Mouse (Mus musculus) hindbrain, embryonic 12.5 days (tissue): ENCODE measurements around the gene Cotl1. TPM values are rescaled to one million over a fixed set of nuclear protein-coding genes. Genes with fewer than 3 reads are reported as not detected.

Experiments used
- ATAC-seq: fragments of 200-750 bp; cut with Nextera tagmentation; 2 replicates; pipeline ENCODE4 v1.8.0; 2017; ENCODE audit warnings: moderate TSS enrichment; ENCODE audit not compliant: low FRiP score
- H3K27ac ChIP-seq: fragments of 300-500 bp; sonication (generic); 2 replicates; pipeline ENCODE4 v1.5.1; 2016; ENCODE audit warnings: mild to moderate bottlenecking
- H3K27me3 ChIP-seq: fragments of 300-500 bp; sonication (generic); 2 replicates; pipeline ENCODE4 v1.6.1; 2016; ENCODE audit warnings: mild to moderate bottlenecking
- H3K36me3 ChIP-seq: fragments of 300-500 bp; sonication (generic); 2 replicates; pipeline ENCODE4 v1.6.1; 2016; ENCODE audit warnings: mild to moderate bottlenecking
- H3K4me1 ChIP-seq: fragments of 300-500 bp; sonication (generic); 2 replicates; pipeline ENCODE4 v1.6.1; 2016
- H3K4me2 ChIP-seq: fragments of 300-500 bp; sonication (generic); replicated peaks from 2 replicates; pipeline ENCODE4 v1.6.1; 2016; ENCODE audit warnings: mild to moderate bottlenecking
- H3K4me3 ChIP-seq: fragments of 300-500 bp; sonication (generic); 2 replicates; pipeline ENCODE4 v1.5.1; 2016; ENCODE audit warnings: mild to moderate bottlenecking
- H3K9ac ChIP-seq: fragments of 300-500 bp; sonication (generic); 2 replicates; pipeline ENCODE4 v1.6.1; 2016; ENCODE audit warnings: mild to moderate bottlenecking, moderate library complexity
- H3K9me3 ChIP-seq: fragments of 300-500 bp; sonication (generic); replicated peaks from 2 replicates; pipeline ENCODE4 v1.6.1; 2016; ENCODE audit warnings: mild to moderate bottlenecking
- WGBS: fragments of 180-500 bp; shearing (Covaris S2); methylation state at CpG from one replicate; pipeline ENCODE4 v1.1.7; 2016; 5-methylcytosine and 5-hydroxymethylcytosine counted together
- polyA plus RNA-seq: library from polyadenylated mRNA; unstranded; fragments of >200 nt; fragmentation: Nextera tagmentation; extraction: Ambion mirVana; gene quantifications from 2 replicates; pipeline ENCODE4 v1.2.1, GENCODE M21; 2016

The Cotl1 gene
- polyA plus RNA-seq = 115 and 142 TPM in 2 replicates

GRCm38 (mm10) chr8:119840275-119840808 is at the start of gene Cotl1:
Gene Cotl1 (minus strand): TSS chr8:119840544.
- H3K4me2 ChIP-seq = peak within 1 kb of the TSS; percentile 87
- H3K27me3 ChIP-seq = no peaks in the 10 kb centered on the region
- peak; percentile 92 for ATAC-seq
- peak within 1 kb of the TSS; percentile 78 for H3K9ac ChIP-seq
- no peaks in the 10 kb centered on the region for H3K9me3 ChIP-seq
- under 1% methylated on average over 56 of the region's 57 CpGs for WGBS
- H3K36me3 ChIP-seq = 0 out of 2 replicates have a peak, but pooled peaks cover 4% of the 10 kb centered on the region
- H3K4me1 ChIP-seq = peaks cover 50% of the 10 kb centered on the region
- peak within 1 kb of the TSS; percentile 71 for H3K4me3 ChIP-seq
- H3K27ac ChIP-seq = peak within 1 kb of the TSS; percentile 86

- no peaks in the 10 kb centered on the region for H3K27me3 ChIP-seq
- H3K36me3 ChIP-seq = no peaks in the 10 kb centered on the region
- no peak overlapping the region for H3K4me2 ChIP-seq
- H3K9ac ChIP-seq = no peak overlapping the region
- 49% methylated on average over 4 of the region's 4 CpGs for WGBS
- ATAC-seq = no peak
- H3K4me3 ChIP-seq = no peak overlapping the region
- H3K9me3 ChIP-seq = no peaks in the 10 kb centered on the region
- peaks cover 14% of the 10 kb centered on the region for H3K4me1 ChIP-seq
- H3K27ac ChIP-seq = no peak overlapping the region
These were observed 47.7 kb upstream of the Cotl1 start for GRCm38 (mm10) chr8:119888012-119888411.

GRCm38 (mm10) chr8:119887130-119887529 is 46.8 kb upstream of the Cotl1 start:
- Histone ChIP-seq H3K9me3 (no peaks in the 10 kb centered on the region), H3K4me1 (peaks cover 14% of the 10 kb centered on the region), H3K27me3 (no peaks in the 10 kb centered on the region), H3K4me3 (no peak overlapping the region), H3K4me2 (no peak overlapping the region), H3K36me3 (no peaks in the 10 kb centered on the region), H3K9ac (no peak overlapping the region), H3K27ac (no peak overlapping the region)
- ATAC-seq = no peak
- WGBS = 95% methylated on average over 3 of the region's 3 CpGs

- 33% methylated on average over 3 of the region's 3 CpGs for WGBS
- no peak overlapping the region for H3K9ac ChIP-seq
These were observed 45.3 kb upstream of the Cotl1 start for GRCm38 (mm10) chr8:119885612-119886011.

GRCm38 (mm10) chr8:119883281-119883680 is 42.9 kb upstream of the Cotl1 start:
- Histone ChIP-seq H3K9me3 (no peaks in the 10 kb centered on the region), H3K4me1 (peaks cover 14% of the 10 kb centered on the region), H3K4me2 (no peak overlapping the region), H3K9ac (no peak overlapping the region), H3K4me3 (no peak overlapping the region), H3K27me3 (peaks cover 2% of the 10 kb centered on the region; the same call in 1 of the 2 replicates), H3K36me3 (no peaks in the 10 kb centered on the region), H3K27ac (no peak overlapping the region)
- WGBS = 93% methylated on average over 7 of the region's 7 CpGs
- no peak for ATAC-seq

More at GRCm38 (mm10) chr8:119885612-119886011, 45.3 kb upstream of the Cotl1 start:
- Histone ChIP-seq H3K27ac (no peak overlapping the region), H3K4me2 (no peak overlapping the region), H3K4me1 (peaks cover 14% of the 10 kb centered on the region), H3K9me3 (no peaks in the 10 kb centered on the region), H3K36me3 (no peaks in the 10 kb centered on the region), H3K4me3 (no peak overlapping the region), H3K27me3 (no peaks in the 10 kb centered on the region)
- no peak for ATAC-seq

- 78% methylated on average over 8 of the region's 8 CpGs for WGBS
- ATAC-seq = no peak
- peaks cover 4% of the 10 kb centered on the region; the same call in 1 of the 2 replicates for H3K36me3 ChIP-seq
These were observed 41.6 kb upstream of the Cotl1 start for GRCm38 (mm10) chr8:119881917-119882316.

GRCm38 (mm10) chr8:119881301-119881700 is 41.0 kb upstream of the Cotl1 start:
- Histone ChIP-seq H3K9me3 (no peaks in the 10 kb centered on the region), H3K27me3 (peaks cover 2% of the 10 kb centered on the region; the same call in 1 of the 2 replicates), H3K27ac (no peak overlapping the region), H3K4me1 (peaks cover 6% of the 10 kb centered on the region), H3K36me3 (peaks cover 6% of the 10 kb centered on the region; the same call in 1 of the 2 replicates), H3K9ac (no peak overlapping the region), H3K4me3 (no peak overlapping the region), H3K4me2 (no peak overlapping the region)
- ATAC-seq = no peak
- 72% methylated on average over 6 of the region's 6 CpGs for WGBS

More at GRCm38 (mm10) chr8:119881917-119882316, 41.6 kb upstream of the Cotl1 start:
- Histone ChIP-seq H3K4me2 (no peak overlapping the region), H3K27me3 (peaks cover 2% of the 10 kb centered on the region; the same call in 1 of the 2 replicates), H3K4me3 (no peak overlapping the region), H3K9ac (no peak overlapping the region), H3K9me3 (no peaks in the 10 kb centered on the region), H3K27ac (no peak overlapping the region), H3K4me1 (peaks cover 6% of the 10 kb centered on the region)

- WGBS = 94% methylated on average over 1 of the region's 1 CpGs
- peaks cover 9% of the 10 kb centered on the region for H3K9me3 ChIP-seq
- H3K27ac ChIP-seq = no peak overlapping the region
- H3K27me3 ChIP-seq = no peaks in the 10 kb centered on the region
- H3K4me3 ChIP-seq = no peak overlapping the region
- no peak for ATAC-seq
- no peak overlapping the region for H3K9ac ChIP-seq
- no peak overlapping the region for H3K4me2 ChIP-seq
- peaks cover 45% of the 10 kb centered on the region for H3K36me3 ChIP-seq
- no peaks in the 10 kb centered on the region for H3K4me1 ChIP-seq
These were observed 32.8 kb upstream of the Cotl1 start for GRCm38 (mm10) chr8:119873181-119873580.

- Histone ChIP-seq H3K27me3 (no peaks in the 10 kb centered on the region), H3K27ac (no peak overlapping the region), H3K4me1 (no peaks in the 10 kb centered on the region), H3K4me3 (no peak overlapping the region), H3K9me3 (peaks cover 9% of the 10 kb centered on the region), H3K4me2 (no peak overlapping the region), H3K9ac (no peak overlapping the region), H3K36me3 (peaks cover 33% of the 10 kb centered on the region)
- ATAC-seq = no peak
- 81% methylated on average over 20 of the region's 20 CpGs for WGBS
These were observed 29.3 kb upstream of the Cotl1 start for GRCm38 (mm10) chr8:119869616-119870015.

- Histone ChIP-seq H3K4me2 (peak overlapping the region; percentile 78), H3K9ac (peak overlapping the region; percentile 75), H3K4me1 (peaks cover 12% of the 10 kb centered on the region), H3K27me3 (peaks cover 3% of the 10 kb centered on the region; the same call in 1 of the 2 replicates), H3K36me3 (no peaks in the 10 kb centered on the region), H3K9me3 (no peaks in the 10 kb centered on the region), H3K27ac (no peak overlapping the region), H3K4me3 (peak overlapping the region; percentile 70)
- no peak for ATAC-seq
- 7% methylated on average over 6 of the region's 6 CpGs for WGBS
These were observed 22.4 kb upstream of the Cotl1 start for GRCm38 (mm10) chr8:119862749-119863148.

- Histone ChIP-seq H3K27me3 (peaks cover 3% of the 10 kb centered on the region; the same call in 1 of the 2 replicates), H3K9ac (peak overlapping the region; percentile 75), H3K9me3 (no peaks in the 10 kb centered on the region), H3K36me3 (no peaks in the 10 kb centered on the region), H3K4me1 (peaks cover 12% of the 10 kb centered on the region), H3K4me3 (peak overlapping the region; percentile 70), H3K4me2 (peak overlapping the region; percentile 78), H3K27ac (no peak overlapping the region)
- ATAC-seq = no peak
- 3% methylated on average over 19 of the region's 19 CpGs for WGBS
These were observed 22.0 kb upstream of the Cotl1 start for GRCm38 (mm10) chr8:119862390-119862734.

GRCm38 (mm10) chr8:119861706-119862389 is 21.5 kb upstream of the Cotl1 start, which contains the start of gene Klhl36:
Gene Klhl36 (plus strand): TSS chr8:119862266.
- peaks cover 12% of the 10 kb centered on the region for H3K4me1 ChIP-seq
- 1% methylated on average over 35 of the region's 35 CpGs for WGBS
- no peaks in the 10 kb centered on the region for H3K9me3 ChIP-seq
- H3K4me3 ChIP-seq = peak within 1 kb of the TSS; percentile 70
- peak within 1 kb of the TSS; percentile 78 for H3K4me2 ChIP-seq
- peak; percentile 98 for ATAC-seq
- peaks cover 3% of the 10 kb centered on the region; the same call in 1 of the 2 replicates for H3K27me3 ChIP-seq
- H3K9ac ChIP-seq = peak within 1 kb of the TSS; percentile 75
- H3K27ac ChIP-seq = no peak within 1 kb of the TSS
- H3K36me3 ChIP-seq = no peaks in the 10 kb centered on the region
